Mouse (Mus musculus): ENCODE measurements around the gene Ptprn2.
"Not testable (repeated sequence)": the region's sequence is repeated elsewhere in the genome, so short reads cannot be mapped to it uniquely, and the experiment has no call there.

The Ptprn2 gene

DNA sequence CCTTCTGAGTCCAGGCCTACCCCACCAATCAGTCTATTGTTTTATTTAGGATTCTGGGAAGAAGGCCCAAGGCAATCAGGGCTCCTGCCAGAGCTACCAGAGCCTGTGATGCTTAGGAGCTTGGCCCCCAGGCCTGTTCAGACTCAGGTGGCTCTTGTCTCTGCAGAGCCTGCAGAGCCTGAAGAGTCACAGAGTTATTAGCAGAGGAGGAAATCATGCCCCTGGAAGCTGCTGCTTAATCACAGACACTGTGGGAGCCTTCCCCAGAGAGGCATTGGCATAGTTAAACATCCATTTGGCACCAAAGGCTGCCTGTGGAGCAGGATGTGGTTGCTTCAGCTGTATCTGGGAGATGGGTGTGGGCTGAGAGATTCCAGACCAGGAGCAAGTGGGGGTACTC is 30.3 kb downstream of the Ptprn2 start:
- CTCF ChIA-PET = no interaction called here

DNA sequence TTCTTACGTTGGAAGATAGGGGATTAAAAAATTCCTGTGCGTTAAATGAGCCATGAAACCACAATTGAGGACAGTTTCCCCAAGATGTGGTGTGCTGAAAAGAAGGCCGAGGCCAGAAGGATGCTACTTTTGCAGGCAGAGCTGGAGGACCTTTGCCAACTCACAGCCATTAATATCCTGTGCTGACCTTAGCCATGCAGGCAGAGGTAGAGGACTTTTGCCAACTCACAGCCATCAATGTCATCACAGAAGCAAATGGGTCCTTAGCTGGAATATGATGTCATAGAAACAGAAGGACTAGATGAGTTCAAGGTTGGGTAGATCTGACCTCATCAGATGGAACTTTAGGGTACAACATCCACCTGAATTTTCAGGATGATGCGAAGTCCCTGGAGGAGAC is 43.3 kb downstream of the Ptprn2 start:
- CTCF ChIA-PET = no interaction called here

DNA sequence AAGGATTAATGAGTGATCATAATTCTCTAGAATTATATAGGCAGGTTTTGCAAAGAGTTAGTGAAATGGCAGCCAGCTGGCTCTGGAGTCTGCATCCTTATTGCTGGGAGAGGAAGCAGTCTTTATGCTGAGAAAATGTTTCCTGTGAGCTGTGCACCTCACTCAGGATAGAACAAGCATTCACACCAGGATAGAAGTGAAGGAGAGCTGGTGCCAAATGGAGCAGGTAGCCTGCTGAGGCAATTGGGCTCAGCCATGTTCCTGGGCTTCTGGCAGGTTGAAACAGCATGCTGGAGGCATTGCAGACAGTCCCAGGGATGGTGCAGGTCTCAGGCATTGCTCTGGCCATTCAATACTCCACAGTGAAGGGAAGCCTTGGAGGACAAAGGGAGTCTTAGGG is 47.8 kb downstream of the Ptprn2 start:
- CTCF ChIA-PET = no interaction called here

DNA sequence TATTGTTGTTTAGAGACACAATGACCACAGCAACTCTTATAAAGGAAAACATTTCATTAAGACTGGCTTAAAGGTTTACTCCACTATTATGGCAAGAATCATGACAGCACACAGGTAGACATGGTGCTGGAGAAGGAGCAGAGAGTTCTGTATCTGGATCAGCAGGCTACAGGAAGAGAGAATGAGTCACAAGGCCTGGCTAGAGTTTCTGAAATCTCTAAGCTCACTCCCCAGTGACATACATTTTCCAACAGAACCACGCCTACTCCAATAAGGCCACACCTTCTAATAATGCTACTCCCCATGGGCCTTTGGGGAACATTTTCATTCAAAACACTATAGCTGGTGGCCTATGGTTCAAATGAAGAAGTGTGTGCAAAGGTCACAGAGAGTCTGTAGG is 53.8 kb downstream of the Ptprn2 start:
- CTCF ChIA-PET = no interaction called here

DNA sequence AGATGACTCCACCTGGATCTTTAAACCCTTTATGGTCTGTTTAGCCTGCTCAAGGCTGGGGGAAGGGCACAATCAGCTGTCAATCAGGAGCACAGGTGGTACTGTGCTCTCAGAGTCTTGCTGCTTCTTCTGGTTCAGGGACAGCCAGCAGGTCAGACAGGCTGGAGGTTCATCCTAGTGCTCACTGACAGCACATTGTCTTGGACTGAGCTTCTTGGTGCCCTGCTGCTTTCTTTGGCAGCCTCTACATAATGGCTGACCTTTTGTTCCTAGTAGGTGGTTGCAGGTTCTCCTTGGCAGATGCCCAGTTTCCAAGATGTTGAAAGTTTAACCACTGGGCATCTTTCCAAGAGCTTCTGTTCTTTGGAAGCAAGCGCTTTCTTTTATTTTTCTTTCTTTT is 55.1 kb downstream of the Ptprn2 start:
- CTCF ChIA-PET = no interaction called here

DNA sequence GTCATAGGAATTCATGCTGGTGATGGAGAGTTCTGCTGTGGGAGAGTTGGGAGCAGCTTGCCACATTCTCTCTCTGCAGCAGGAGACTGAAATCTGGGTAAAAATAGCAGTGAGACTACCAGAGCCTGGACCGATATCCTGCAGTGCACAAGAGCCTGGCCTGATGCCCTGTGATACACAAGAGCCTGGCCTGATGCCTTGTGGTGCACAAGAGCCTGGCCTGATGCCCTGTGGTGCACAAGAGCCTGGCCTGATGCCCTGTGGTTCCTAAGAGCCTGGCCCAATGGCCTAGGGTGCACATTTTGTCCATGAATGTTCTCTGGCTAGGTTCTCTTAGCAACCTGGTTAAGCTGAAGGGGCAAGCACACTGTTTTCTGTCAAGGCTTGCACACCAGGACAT is 64.5 kb downstream of the Ptprn2 start:
- CTCF ChIA-PET = no interaction called here

DNA sequence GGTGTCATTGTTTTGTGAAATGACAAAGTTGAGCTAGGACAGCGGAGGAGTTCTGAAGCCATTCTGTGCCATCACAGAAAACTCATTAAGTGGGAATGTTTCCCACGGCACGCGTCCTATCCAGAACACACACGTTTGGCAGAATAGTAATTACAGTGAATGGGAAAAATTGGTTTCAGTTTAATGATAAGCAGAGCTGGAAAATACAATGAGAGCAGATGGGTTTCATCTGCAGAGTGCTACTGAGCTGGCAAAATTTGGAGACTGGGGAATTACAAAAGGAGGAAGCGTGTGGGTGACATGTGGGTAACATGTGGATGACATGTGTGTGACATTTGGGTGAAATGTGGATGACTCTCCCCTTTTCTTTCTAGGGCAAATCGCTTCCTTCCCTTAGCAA is 66.0 kb downstream of the Ptprn2 start:
- CTCF ChIA-PET = no interaction called here

DNA sequence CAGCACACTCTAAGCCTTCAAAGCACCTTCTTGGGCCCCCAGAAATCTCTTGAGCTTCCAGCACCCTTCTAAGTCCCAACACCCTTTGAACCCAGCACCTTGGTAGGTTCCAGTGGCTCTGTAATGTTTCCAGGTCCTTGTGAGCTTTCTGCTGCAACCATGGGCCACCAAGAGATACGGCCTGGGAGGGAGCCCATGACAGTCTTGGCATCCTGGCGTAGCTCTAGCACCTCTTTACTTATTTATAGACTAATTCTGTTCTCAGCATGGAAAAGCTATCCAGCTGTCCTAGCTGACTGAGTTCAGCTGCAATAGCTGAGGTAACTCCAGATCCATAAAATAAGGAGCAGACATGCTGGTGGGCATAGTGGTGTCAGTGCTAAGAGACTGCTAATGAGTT is 66.8 kb downstream of the Ptprn2 start:
- CTCF ChIA-PET = no interaction called here

DNA sequence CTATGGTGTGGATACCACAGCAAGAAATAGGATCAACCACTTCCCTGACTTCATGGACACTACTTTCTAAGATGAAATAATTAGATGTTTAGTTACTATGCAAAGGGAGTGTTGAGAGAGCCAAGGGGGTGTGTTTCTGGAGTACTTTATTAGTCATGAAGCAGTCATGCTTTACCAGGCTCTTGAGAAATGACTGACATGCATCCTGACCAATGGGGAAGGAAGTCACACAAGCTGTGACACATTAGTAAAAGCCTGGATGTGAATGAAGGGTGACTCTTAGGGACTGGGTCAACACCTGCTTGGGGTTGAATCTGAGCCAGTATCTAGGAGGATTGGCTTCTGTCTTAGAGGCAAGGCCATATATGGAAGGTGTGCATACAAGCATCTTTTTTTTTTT is 67.8 kb downstream of the Ptprn2 start:
- CTCF ChIA-PET = no interaction called here

DNA sequence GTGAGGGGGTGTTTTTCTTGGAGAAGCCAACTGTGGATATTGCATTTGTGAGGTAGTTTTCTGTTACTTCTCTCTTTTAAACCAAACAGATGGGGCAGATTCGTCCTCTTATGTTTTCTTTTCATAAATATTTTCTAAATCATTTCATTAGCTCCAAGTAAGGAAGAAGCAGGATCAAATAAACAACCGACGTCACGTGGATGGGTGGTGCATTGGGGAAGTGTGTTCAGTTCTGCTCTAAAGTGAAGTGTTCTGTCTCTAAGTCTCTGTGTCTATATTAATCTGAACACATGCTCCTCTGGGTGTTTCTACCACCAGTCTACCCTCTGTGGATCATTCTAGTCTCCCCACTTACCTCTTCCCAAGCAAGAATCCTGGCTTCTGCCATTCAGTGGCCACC is 70.4 kb downstream of the Ptprn2 start:
- CTCF ChIA-PET = no interaction called here

DNA sequence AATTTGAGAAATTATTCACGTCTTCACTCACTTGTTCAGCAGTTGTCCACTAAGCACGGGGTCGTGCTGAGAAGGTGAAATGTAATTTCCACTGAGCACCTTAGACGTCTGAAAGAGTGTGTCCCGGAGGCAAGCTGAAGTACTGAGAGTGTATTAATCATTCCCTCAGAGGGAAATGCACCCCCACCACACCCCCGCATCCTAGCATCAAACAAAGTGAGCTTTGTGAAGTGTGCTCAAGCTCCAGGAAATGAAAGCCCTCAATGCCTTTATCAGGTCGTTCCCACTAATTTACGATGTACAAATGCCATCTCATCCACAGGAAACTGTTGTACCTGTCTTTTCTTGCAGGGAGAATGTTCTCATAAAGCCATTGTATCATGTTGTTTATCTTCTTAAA is 78.9 kb downstream of the Ptprn2 start:
- CTCF ChIA-PET = no interaction called here

DNA sequence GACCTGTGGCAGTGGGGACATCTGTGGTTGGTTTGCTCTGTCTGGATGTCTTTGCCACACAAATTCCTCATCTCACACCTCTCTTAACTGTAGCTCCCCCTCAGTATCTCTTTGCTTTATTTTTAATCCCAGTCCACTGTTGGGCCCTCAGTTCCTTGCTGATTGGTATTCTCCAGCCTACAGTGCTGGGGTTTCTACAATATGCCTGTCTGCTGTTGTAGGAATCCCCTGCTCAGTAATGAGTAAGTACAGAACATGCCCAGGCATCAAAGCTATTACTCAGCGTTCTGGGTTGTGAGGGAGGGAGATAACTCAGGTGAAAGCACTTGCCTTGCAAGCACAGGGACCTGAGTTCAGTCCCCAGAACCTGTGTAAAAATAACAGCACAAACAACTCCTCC is 81.2 kb downstream of the Ptprn2 start:
- CTCF ChIA-PET = no interaction called here

DNA sequence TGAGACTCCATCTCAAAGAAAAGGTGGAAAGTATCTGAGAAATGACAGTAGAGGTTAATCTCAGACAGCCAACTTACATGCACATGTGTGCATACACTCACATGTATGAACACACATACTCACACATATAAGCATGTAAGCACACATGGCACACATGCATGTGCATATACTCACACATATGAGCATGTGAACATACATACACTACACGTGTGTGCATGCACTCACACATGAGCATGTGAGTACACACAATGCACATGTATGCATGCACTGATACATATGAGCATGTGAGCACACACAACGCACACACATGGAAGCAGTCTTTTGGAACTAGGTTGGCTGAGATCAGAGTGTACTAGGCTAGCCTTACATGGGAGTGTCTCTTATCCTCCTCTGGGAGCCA is 81.7 kb downstream of the Ptprn2 start:
- CTCF ChIA-PET = no interaction called here

DNA sequence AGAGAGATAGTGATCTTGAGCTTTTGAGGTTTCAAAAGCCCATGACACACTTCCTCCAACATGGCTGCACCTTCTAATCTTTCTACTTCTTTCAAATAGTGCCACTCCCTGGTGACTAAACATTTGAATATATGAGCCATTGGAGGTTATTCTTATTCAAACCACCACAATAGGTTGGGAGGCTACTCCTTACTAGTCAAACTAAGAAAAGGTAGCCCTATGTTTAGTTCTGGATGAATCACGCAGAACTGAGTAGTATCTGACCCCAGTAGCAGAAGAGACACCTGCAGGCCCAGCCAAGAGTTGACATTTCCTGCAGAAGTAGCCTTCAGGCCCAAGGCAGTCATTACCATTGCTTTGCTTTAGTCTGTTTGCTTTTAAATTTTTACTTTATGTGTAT is 84.0 kb downstream of the Ptprn2 start:
- CTCF ChIA-PET = no interaction called here

DNA sequence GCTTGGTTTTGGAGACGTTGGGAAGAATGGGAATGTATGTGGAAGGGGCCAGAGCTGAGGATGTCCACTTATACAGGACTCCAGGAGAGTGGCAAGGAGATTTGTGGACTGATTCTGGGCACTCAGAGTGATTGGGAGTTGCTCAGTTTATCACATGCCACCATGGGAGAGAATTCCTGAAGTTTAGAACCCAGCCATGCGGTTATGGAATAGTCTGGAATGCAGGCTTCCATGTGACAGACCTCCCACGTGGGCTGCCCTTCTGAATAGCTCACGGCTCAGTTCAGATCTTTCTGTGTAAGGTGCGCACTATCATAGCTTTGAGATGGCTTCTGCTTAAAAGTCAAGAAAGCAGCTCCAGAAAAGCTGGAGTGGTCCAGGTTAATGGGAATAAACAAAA is 88.6 kb downstream of the Ptprn2 start:
- CTCF ChIA-PET = no interaction called here

DNA sequence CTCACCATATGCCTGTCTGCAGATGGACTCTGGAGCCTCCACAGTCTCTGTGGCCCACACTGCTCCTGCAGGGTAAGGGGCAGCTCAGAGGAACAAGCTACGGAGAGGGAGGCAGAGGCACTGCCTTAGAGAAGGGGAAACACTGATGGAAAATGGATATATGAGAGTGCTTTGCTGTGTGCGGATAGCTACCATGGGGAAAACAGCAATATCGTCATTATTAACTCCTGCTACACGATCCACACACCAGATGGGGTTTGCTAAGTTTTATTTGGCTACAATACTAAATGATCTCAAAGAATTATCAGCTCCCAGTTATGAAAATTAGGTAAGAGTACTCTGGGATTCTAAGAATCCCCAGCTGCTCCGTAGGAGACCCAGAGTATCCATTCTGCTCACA is 89.2 kb downstream of the Ptprn2 start:
- CTCF ChIA-PET = no interaction called here

DNA sequence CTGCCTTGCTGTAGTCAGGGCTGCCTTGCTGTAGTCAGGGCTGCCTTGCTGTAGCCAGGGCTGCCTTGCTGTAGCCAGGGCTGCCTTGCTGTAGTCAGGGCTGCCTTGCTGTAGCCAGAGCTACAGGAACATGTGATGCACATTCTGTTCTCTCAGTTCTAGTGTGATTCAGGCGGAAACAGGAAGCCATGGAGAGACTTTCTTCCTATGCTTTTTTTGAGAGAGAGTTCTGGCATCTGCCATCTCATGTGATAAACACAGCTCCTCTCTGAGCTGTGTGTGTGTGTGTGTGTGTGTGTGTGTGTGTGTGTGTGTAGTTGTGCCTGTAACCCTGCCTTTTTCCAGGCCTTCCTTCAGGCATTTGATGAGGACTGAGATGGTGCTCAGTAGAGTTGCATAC is 92.4 kb downstream of the Ptprn2 start:
- CTCF ChIA-PET = not testable (repeated sequence)

DNA sequence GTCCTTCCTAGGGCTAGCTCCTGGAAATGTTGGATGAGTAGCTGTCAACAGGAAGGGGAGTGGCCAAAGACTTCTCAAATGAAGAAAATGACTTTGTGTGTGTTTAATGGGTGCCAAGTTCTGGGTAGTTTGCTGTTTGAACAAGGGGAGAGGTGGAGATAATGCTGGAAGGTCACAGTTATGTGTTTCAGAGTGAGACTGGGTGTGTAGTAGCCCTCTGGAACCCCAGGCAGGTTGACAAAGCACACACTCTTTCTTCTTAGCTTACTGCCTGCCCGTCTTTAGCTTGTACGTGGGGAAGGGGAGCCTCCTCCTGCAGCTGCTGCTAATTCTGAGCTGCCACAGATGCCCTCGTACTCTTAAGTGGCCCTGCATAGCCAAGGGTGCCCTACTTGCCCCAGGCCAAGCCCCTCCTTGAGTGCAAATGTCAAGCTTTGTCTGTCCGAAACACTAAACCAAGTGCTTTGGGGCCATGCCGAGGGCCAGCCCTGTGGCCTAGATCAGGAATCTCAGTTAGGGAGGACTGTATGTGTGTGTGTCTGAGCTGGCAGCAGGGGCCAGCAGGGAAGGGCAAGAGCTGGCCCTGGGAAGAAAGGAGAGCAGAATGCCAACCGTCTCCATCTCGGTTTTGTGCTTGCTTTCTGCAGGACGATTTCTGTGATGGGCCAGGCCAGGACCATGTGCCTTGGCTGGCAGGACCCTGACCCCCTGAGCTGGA is 95.5 kb downstream of the Ptprn2 start:
- CTCF ChIA-PET = no interaction called here

DNA sequence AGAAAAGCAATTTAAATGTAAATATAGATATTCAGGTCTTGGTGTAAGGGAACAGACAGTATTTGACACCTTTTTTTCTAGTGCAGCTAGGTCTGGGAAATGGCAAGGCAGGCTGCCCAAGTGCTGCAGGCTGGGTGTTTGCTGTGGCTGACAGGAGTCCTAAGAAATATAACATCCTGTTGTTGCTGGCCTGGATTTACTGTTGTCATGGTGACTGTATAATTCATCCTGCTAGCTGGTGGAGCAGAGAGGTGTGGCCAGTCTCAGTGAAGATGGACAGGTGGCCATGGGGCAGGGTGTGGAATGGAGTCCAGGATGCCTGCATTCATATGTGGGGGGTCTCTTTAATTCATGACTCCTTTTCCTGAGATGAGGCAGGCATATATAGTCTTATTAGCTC is 96.3 kb downstream of the Ptprn2 start:
- CTCF ChIA-PET = no interaction called here

DNA sequence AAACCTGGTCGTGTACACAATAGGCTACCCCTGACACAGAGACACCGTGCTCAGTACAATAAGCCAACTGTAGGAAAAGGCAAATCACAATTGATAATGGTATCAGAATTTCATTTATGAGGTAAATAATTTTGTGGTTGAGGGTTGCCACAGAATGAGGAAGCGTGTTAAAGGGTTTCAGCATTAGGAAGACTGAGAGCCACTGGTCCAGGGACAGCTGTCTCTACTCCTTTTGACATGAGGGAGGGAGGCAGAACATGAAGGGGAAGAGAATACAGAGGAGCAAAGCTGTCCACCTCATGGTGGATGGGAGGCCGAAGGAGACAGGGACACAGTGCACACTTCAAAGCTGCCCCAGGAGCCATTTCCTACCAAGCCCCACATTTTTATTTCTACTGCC is 97.3 kb downstream of the Ptprn2 start:
- CTCF ChIA-PET = no interaction called here

DNA sequence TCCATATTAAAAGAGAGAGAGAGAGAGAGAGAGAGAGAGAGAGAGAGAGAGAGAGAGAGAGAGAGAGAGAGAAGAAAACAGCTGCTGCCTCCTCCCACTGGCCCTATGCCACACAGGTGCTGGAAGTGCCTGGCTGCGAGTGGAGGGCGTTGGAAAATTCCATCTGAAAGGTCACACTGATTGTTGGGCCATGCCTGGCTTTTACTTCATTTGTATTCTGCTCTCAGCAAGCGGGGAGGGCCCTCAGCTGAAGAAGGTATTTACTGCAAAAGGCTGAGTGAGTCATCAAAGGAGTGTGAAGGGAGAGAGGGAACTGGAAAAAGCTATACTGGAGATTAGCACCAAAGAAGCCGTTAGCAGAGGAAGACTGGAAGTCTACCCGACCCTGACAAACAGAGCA is 99.5 kb downstream of the Ptprn2 start:
- CTCF ChIA-PET = no interaction called here

DNA sequence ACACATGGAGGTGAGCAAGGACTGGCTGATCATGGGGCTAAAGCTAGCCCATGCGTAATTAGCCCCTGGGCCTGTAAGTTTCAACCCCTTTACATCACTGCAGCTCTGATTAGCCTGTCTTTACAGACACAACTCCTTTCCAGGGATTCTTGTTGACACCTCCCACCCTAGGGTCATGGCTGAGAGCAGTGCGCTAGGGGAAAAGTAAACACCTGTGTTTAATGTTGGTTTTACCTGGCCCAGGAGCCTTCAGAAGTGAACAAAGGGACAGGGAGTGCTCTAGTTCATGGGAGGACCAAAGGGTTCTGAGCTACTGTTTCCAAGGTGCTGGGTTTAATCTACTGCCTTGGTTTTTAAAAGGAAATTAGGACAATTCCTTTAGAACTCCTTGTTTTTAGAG is 100.6 kb downstream of the Ptprn2 start:
- CTCF ChIA-PET = no interaction called here

DNA sequence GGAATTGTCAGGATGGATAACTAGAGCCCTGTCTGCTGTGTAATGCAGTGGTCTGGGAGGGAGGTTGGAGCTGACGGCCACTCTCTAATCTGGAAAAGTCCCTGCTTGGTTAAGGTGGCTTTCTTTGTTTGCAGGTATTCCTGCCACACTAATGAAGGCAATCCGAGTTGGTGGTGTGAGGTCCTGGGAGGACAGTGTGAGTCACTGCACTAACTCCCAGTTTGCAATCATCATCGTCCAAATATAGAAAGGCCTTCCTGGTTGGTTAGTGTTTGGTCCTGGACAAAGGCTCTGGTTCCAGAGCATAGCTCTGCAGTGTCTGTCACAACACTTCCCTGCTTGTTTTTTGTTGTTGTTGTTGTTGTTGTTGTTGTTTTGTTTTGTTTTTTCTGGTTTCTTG is 102.0 kb downstream of the Ptprn2 start:
- CTCF ChIA-PET = no interaction called here

DNA sequence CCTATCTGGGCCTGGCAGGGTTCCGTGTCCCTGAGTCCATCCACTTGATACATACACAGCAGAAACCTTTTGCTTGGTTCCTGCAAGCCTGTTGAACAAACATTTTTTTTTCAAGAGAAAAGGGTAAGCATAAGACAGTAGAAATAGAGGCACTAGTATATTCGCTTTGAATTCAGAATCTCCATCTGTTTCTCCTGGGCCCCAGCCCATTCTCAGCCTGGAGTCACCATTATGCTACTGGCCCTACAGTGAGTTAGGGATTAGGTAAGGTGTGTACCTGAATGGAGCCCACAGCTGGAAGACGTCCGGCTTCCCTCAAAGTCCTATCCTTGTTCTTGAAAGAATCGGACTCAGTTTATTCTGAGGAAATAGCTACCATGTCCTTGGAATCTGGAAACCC is 104.6 kb downstream of the Ptprn2 start:
- CTCF ChIA-PET = no interaction called here

DNA sequence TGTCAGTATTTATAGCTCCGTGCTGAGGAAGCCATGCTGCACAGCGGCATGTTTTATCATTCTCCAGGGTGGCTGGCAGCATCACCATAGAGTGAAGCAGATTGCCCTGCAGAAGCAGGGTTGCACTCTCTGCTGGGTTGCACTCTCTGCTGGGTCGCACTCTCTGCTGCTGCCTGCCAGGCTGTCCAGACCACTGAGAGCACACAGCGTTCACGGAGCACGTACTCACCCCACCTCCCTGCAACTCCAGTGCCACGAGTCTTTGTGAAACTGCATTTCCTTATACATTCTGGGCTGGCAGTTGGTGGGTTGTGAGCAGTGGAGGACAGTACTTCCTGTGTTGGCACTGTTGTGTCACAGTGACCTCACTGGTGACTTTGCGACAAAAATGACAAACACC is 108.9 kb downstream of the Ptprn2 start:
- CTCF ChIA-PET = no interaction called here
